Mouse (Mus musculus) erythroblast, adult 5-6 weeks (primary cell): Measurements from ENCODE around the gene Clec18a. TPM values are rescaled to one million over a fixed set of nuclear protein-coding genes. Genes with fewer than 3 reads are reported as not detected.
"Not testable (repeated sequence)": the region's sequence is repeated elsewhere in the genome, so short reads cannot be mapped to it uniquely, and the experiment has no call there.

Experiments
- ATAC-seq: replicated peaks from 2 replicates; pipeline ENCODE4 v1.8.0; 2016; ENCODE audit warnings: moderate number of reproducible peaks, mild to moderate bottlenecking, moderate TSS enrichment, inconsistent platforms; ENCODE audit not compliant: poor library complexity, low FRiP score, severe bottlenecking
- total RNA-seq, 2 experiments: library from RNA; stranded (forward) in 1 of 2; stranded (reverse) in 1 of 2; fragments of 150-400 nt in 1 of 2; fragments of 200-764, 138-1000 nt in 1 of 2; gene quantifications; 2 replicates each; pipeline versions ENCODE4 v1.2.3 to v1.2.4; 2015 to 2017; ENCODE audit warnings: low replicate concordance in 2 of 2

Clec18a gene
- total RNA-seq (2015; ENCODE audit: low replicate concordance) = not detected in 2 replicates
- not detected in 2 replicates for total RNA-seq (2017; ENCODE audit: low replicate concordance)

DNA sequence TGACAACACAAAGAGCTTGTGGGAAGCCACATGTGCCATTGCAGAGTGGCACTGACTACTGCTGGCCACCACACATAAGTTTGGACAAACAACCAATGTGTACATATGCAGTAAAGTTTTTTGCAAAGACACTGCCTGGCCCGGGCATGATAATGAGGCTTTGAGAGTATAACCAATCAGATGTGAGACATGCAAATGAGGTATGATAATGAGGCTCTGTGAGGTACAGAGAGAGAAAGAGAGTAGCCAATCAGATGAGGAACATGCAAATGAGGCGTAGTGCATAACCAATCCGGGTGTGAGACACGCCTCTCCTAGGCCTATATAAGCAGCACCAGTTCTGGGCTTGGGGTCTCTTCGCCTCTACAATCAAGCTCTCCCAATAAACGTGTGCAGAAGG, at the start of gene Clec18a:
TSS of gene Clec18a (minus strand) at position 101 of the 400 bp plus-strand sequence.
- ATAC-seq = not testable (repeated sequence)

DNA sequence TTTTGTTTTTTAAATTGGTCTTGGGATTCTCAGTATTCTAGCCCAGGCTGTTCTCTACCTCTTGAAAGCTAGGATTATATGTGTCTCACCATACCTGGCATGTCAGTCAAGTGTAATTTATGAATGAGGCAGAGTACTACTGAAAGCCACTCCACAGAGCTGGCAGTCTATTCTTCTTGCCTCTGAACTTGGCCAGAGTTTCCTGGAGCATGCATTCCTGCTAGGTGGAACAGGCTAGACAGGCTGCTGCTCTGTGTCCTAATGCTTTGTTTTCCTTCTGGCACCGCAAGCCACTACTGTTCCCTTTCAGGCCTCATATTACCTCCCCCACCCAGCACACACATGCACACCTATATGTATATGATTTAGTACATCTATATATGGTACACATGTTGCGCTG, 38.5 kb upstream of the Clec18a start:
- no peak for ATAC-seq

DNA sequence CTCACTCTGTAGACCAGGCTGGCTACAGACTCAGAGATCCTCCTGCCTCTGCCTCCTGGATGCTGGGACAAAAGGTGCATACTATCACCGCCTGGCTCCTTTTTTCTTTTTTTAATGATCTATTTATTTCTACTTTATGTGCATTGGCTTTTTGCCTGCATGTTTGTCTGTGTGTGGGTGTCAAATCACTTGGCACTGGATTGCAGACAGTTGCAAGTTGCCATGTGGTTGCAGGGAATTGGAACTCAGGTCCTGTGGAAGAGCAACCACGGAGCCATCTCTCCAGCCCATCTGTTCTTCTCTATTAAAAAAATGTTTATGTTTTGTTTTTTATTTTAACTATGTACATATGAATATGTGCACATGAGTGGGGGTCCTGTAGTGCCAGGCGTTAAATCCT, 27.3 kb upstream of the Clec18a start:
- ATAC-seq = no peak

DNA sequence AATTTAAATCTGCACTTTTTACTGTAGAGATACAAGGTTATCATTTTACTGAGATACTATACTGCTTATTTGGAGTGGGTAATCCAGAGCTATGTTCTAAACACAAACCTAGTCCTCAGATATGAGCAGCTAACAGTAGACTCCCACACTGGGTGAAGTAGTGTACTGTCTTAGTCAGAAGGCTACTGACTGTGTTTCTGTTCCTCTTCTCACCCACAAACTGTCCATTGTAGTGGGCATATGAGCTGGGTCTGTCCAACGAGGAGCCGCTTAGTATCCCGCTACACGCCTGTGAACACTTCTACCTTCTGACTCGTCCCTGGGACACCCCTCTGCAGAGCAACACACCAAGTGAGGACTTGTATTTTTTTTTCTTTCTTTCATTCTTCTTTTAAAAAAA, 22.7 kb upstream of the Clec18a start:
- no peak for ATAC-seq

DNA sequence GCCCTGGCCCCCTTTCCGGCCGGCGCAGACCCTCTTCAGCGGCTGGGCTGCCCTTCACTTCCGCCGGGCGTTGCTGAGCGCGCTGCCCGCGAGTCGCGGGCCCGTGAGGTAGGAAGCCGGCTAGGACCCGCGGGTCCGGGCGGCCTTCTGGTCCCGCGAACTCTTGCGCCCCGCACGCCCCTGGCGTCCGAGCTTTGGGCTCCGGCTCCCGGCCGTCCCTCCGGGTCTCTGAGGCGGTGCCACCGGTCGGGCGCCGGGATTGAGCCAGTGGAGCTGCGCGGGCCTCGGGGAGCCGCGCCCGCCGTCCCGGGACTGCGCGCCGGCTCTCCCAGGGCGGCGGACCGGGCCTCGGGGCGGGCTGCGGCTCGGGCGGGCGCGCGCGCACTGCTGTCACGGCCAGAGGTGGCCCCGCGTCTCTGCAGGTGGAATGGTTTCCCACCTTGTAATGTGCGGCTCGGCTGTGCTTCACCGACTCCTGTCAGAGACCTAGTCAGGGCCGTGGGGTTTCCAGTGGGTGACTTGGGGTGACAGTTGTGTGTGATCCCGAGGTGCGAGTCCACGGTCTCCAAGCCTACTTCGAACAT, 2.6 kb upstream of the Clec18a start:
- peak; percentile 61 for ATAC-seq

DNA sequence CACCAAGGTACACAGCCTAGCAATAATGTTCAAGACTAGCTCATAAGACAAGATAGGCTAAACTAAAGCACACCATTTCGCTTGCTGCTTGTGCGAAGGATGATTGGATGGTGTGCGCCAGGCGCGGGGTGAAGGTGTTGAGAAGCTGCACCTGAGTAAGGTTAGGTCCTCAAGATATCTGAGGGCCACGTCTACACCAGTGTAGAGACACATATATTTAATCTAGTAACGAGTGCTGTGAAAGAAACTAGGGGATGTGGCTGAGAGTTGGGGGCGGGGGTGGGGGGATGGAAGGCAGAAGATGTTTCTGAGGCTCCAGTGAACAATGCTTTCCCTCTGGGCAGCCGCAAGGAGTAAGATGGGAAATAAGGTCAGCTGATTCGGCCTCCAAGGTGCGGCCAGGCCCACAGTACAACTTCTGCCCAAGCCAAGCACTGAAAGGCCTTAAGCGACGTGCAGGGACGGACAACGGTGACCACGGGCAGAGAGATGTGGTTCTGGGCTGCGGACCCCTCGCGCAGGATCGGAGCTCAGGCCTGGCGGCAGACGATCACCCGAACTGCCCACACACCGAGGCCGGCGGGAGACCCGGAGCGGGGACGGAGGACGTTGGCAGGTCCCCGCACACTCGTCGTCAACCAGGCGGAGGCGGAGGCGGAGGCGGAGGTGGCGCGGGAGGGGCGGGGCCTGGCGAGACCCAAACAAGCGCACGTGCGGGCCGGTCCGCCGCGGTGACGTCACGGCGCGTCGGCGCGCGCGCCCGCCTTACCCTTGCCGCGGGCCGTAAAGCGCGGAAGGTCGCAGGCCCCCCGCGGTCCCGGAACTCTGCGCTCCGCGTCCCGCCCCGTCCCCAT, 1.9 kb upstream of the Clec18a start, which contains the start of gene Pdpr:
TSS of gene Pdpr (plus strand) at position 766 of the 854 bp plus-strand sequence.
- peak; percentile 93 for ATAC-seq

DNA sequence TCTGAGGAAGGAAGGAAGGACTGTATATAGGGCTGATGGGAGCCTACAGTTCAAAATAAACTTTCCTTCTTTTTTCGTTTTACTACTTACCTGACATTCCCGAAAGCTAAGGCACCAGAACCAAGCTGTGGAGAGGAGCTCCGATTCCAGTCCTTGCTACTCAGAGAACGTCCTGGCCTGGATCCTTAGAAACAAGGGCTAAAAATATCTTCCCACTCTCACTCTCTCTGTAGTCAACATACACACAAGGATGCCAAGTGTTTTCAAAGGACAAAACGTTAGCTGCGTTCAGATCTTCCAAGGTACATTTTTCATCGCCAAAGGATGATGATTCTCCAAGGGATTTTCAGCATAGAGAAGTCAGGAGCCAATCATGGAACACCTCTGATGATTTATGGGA, 520 bp downstream of the Clec18a start:
- ATAC-seq = no peak

DNA sequence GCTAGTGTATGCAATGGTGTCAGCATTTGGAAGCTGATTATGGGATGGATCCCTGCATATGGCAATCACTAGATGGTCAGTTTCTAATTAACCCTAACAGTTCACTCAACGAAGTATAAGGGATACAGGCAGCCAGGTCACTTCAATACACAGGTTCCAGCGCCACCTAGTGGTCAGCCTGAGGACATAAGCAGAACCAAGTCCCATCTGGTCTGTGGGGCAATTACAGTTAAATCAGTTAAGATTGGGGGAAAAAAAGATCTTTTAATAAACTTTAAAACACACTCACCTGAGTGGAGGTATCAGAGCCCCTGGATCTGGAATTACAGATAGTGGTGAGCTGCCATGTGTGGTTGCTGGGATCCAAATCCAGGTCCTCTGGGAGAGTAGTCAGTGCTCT, 2.1 kb downstream of the Clec18a start:
- peak; percentile 80 for ATAC-seq

DNA sequence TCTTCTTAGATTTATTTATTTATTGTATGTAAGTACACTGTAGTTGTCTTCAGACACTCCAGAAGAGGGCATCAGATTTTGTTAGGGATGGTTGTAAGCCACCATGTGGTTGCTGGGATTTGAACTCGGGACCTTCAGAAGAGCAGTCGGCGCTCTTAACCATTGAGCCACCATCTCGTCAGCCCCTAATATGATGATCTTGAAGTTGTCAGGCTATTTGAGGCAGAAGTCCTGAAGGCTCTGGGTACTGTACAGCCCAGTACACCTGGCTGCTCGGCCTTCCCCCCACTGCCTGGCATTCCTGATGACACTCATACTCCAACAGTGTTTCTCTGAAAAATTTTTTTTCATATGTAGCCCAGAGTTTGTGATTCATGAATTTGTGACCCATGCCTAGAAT, 8.3 kb downstream of the Clec18a start:
- ATAC-seq = not testable (repeated sequence)

DNA sequence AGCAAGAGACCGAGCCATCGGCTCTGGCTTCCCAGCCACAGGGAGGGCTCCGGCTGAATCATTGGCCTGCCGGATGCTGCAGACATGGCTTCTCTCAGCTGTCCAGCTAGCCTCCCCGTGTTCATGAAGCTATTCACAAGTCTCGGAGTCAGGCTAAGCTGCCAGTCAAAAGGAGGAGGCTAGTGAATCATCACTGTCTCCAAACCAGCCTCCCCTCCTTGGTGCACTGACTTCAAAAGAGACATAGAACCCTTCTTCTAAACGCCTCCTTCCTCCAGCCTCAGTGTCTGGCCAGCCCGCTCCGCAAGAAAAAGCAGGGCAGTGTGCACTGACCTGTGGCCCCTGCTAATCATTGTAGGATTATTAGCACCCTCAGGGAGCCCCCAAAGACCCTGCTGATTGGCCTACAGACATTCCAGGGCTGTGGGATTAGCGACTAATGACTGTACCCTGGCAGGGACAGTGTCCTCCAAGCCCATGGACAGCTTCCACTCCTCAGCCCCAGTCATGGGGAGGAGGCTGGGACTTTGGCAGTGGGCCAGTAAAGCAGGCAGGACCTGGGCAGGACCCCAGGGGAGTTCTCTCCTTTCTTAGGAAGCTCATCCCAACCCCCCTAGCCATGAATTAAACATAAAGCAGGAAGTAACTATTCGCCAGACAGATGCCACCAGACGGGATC, 10.5 kb downstream of the Clec18a start:
- no peak for ATAC-seq

DNA sequence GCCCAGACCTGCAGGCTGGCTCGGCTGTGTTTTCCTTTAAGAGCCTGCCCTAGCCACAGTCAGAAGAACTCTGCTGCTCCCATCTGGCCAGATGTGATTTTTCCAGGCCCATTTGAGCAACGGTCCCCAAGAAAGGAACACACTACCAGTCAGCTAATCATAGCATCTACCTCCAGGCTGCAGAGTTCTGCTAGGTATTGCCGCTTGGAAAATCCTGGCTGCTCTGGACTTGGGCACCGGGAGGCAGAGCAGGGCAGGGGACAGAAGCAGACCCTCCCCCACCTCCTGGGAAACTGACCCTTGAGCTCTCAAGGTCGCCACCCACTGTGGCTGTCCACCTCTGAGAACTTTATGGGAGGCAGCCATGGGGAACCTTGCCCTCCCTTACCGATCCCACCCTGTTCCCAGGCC, 12.4 kb downstream of the Clec18a start:
- ATAC-seq = no peak

DNA sequence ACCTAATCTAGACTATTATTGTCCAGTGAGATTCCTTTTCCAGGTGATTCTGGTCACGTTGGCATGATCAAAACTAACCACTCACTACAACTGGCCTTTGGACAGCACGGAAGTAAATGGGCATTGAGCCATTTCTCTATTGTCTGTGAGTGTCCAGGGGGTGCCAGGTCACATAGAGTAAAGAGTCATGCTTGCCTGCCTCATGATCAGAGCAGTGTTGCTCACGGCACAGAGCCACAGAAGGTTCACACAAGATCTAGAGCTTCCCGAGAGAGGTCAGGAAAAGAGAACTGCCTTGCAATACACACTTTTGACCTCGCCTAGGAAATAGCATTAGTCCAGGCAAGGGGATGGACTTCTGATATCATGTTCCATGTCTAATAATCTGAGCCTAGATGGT, 12.8 kb downstream of the Clec18a start:
- no peak for ATAC-seq

DNA sequence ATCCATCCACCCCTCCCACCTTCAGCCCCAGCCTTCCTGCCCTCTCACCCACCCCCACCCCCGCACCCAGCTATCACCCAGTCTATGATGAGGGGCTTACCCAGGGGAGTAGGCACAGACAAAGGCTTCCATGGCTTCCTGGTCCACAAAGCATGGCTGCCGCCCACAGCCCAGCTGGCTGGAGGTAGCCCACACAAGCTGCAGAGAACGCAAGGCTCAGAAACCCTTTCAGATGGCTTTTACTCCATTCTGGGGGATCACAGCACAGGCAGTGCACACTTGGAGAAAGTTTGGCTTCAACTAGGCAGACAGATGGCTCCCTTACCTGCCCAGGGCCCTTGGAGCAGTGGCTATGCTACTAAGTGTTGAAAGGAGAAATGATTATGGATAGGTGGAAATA, 16.3 kb downstream of the Clec18a start:
- no peak for ATAC-seq

DNA sequence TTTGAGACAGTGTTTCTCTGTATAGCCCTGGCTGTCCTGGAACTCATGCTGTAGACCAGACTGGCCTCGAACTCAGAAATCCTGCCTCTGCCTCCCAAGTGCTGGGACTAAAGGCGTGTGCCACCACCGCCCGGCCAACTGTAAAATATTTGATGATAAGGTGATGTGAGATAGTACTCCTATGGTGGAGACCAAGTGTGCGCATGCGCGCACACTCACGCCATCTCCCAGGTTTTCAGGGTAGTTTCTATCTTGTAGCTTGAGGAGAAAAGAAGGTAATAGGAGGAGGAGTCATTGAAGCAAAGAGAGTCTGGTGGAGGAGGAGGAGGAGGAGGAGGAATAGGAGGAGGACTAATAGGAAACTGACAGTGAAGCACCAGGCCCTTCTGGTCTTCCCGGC, 23.6 kb downstream of the Clec18a start:
- ATAC-seq = not testable (repeated sequence)

DNA sequence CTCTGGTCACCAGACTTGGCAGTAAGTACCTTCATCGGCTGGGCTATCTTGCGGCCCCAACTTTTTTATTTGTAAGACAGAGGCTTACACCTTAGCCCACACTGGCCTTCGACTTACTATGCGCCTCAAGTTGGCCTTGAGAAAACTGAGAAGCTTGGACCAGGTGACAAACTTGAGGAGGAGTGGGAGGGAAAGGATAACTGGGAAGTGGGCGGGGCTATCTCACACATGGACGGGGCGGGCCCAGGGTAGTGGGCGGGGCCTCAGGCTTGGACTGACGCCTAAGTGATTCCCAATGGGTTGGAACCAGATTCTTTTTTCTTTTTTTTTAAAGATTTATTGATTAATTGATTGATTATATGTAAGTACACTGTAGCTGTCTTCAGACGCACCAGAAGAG, 24.8 kb downstream of the Clec18a start:
- ATAC-seq = 0 out of 2 replicates have a peak, but pooled peaks have one; percentile 64

DNA sequence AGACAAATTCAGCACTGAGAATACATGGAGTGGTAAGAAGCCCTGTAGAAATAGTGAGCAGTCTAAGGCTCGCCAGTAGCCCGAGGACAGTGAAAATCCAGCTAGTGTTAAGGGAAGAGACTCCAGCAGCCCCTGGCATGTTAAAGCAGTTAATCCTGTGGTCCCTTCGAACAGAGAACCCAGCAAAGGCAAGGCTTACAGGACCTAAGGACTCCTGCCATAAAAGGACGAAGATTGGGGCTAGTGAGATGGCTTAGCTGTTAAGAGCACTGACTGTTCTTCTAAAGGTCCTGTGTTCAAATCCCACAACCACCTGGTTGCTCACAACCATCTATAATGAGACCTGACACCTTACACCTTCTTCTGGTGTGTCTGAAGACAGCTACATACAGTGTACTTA, 25.9 kb downstream of the Clec18a start:
- no peak for ATAC-seq

DNA sequence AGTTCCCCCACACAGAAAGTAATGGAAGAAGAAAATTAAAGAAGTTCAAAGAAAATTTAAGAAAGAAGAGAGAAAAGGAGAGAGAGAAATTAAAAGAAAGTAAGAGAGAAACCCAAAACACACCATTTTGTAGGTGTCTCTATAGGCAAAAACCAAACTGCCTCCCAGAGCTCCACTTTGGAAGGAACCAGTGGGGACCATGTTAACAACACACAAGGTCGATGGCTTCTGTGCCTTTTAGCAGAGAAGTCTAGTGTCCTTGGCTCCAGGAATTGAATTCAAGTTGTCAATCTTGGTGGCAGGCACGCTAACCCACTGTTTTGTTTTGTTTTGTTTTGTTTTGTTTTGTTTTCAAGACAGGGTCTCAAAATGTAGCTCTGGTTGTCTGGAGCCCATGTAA, 29.3 kb downstream of the Clec18a start:
- ATAC-seq = no peak

DNA sequence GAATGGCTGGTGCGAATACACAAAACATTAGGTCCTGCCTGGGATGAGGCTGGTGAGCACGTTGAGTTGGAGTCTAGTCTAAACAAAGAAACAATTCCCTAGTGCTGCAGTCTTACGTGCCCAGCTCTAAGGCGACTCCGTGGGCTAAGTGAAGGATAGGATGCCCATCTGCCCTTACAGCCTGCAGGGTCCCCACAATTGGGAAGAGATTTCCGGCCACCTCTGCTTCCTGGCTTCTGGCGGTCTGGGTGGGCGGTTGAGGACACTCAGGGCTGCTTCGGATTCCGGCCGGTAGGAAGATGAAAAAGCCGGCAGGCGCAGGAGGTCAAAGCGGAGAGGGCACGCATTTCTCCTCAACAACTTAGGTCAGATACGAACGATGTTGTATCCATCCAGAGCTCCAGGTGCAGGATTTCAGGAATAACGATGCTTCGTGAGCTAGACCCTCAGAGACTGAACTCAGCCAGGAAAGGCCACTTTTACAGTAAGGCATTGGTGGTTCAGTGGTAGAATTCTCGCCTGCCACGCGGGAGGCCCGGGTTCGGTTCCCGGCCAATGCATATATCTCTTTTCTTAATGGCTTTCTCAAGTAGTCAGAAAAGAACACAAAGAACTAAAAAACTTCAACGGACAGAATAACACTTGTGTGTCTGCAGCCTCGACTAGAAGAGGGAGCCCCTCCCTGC, 30.0 kb downstream of the Clec18a start:
- ATAC-seq = peak; percentile 28; the same call in 1 of the 2 replicates

DNA sequence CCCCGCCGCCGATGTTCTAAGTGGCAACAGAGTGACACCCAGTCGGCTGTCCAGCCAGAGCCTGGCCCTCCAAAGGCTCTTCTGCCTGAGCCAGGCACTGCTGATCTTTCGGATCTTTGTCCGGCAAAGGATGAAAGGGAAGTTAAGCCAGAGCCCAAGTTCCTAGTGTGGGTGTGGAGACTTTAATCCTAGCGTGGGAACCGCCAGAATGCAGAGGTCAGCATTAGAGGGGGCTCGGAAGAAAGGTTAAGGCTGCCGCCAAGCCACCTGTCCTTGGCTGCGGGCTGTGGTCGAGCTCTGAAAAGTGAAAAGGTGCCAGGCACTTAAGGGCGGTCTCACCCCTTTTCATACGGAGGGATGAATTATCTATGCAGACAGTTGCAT, 30.5 kb downstream of the Clec18a start:
- 0 out of 2 replicates have a peak, but pooled peaks have one; percentile 21 for ATAC-seq

DNA sequence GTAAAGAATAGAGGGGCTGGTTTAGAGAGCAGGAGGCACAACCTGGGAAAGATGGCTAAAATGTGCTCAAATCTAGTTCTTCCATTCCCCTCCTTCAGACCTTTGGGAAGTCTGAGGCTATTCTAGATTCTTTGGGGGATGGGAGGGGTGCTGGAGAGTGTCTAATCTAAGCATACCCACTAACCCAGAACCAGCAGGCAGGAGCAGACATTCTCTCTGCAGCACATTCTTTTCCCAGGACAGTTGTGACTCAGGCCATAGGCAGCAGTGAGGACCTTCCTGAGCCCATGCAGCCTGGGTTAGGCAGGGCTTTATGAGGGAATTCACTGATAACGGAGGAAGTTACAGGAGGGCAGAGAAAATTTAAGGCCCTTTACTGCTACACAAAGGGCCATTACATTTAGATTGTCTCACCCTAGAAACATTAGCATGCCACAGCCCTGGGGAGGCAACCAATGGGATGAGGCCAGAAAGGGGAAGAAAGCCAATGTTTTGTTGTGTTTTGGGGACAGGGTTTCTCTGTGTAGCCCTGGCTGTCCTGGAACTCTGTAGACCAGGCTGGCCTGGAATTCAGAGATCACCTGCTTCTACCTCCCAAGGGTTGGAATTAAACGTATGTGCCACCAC, 33.2 kb downstream of the Clec18a start:
- no peak for ATAC-seq
